Mouse (Mus musculus) gastrocnemius, postnatal 25 days (tissue): Measurements from ENCODE around the gene Gm28710. TPM values are rescaled to one million over a fixed set of nuclear protein-coding genes. Genes with fewer than 3 reads are reported as not detected.

Experiments
- DNase-seq: peaks from one replicate; pipeline ENCODE4 v3.0.0; 2022
- long read RNA-seq, 2 experiments: library from polyadenylated mRNA; stranded (forward); transcript quantifications; one replicate each; pipeline ENCODE4 v2.0.0; 2021
- total RNA-seq, 2 experiments: library from RNA; stranded (reverse); gene quantifications; 1 replicate in 1 of 2; 2 replicates in 1 of 2; pipeline ENCODE4 v1.2.3; 2021

The Gm28710 gene
- total RNA-seq: not detected
- long read RNA-seq, experiment 1: 0 reads
- long read RNA-seq, experiment 2: 0 reads

DNA sequence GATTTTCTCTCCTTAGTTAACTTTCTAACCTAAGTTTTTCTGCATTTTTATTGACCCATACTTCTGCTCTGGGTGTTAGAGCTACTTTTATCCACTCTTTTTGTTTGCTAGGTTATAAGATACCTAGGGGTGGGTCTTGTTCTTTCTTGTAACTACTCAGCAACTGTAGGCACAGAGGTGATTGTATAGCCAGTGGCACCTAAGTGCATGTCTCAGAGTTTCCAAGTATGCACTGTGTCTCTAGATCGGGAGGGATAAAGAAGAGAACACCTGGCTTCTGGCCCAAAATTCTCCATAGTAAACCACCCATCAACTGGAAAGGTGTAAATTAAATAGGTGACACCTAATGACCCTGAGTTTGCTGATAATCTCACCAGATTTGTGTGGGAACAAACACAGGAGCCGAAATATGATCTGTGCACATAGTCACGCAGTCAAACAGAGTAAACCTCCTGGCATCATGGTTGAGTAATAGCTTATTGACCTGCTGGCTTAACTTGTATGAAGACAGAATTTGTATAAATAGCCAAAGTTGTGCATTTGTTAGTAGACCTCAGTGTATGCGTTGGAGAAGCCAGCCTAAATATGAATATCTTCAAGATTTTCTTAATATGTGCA is at the start of gene Gm28710:
TSS of gene Gm28710 (plus strand) at position 568 of the 618 bp plus-strand sequence.
- DNase-seq: no peak

DNA sequence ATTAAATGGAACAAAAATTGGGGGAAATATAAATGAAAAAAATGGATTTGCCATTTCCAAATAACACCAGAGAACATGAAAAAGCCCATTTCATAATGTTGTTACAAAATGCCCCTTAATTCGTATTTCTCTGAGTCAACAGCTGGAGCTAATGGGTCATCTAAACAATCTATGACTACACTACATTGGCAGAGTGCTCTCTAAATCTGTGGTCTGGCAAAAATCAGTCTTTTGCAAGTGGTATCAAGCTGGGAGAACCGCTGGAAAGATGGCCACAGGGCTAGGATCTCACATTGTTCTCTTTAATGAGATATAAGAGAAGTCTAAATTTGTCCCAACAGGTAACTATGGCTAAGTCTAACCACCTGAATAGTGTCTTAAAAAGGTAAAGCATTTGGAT is 14.4 kb upstream of the Gm28710 start:
- DNase-seq: no peak

DNA sequence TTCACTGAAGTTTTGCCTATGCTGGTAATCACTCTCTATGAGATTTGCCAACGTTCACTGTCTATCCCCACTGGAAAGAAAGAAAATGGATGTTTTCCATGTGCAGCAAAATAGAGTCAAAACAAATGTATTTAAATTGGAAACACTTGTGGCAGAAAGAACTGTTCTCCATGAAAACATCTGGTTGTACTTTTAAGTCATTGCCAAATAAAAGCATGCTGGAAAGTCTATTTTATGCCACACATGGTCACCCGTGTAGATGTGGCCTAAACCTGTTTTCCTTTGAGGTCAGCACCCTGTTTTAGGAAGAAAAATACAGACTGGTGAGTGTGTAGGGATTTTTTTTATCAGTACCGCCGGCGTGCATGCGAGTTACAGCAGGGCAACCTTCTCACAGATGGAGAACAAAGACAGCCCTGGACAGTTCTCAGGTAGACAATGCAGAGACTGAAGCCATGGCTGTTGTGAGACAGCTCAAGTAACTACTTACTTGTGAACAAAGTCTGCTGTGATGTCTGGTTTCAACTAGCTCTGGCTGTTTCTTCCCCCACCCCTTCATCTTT is 12.9 kb upstream of the Gm28710 start:
- DNase-seq: no peak

DNA sequence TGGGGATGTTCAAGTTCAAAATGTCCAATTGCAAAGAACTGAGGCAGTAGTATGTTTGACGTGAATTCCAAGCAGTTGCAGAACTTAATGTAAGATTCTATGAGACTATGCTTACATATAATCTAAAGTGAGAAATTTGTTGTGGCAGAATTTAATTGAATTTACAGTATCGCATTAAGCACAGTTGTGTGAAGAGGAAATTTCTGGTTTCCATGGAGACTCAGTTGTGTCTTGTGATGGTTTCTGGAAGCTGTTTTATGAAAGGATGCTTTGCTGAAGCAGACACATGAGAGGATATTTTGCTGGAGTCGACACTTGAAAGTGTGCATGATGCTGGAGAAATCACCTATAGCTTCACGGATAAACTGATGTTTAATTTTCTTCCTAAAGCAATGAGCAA is 6.0 kb upstream of the Gm28710 start:
- DNase-seq: no peak

DNA sequence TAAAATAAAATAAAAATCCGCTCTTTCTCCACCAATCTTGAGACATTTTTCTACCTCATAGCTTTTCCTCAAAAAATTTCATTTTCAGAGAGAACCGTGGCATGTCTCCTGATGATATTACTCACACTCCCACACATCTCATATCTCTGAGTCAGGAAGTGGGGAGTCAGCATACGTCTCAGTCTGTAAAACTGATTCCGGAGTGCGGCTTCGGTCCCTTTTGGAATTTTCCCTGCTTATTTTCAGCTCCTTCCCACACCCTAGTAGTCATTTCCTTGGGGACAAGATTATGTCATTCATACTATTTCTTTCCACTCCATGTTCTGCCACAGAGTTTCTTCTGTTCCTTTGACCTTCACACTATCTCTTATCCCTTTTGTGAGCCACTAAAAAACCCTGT is 3.4 kb downstream of the Gm28710 start:
- no peak for DNase-seq

DNA sequence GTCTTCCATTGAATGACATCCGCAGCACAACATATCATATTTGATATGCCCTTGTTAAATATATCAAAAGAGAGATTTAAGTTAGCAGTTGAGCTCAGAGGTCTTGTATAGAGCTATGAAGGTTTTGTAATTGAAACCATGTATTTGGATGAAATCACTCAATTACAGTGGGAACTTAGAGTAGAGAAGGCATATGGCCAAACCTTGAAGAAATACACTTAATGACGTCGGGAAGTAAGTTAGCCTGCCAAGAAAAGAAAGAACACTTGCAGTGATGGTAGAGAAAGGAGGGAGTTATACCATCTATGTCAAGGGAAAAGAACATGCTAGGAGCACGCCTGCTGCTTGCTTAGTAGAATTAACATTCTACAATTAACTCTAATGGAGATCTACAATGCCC is 11.1 kb downstream of the Gm28710 start:
- DNase-seq: no peak

DNA sequence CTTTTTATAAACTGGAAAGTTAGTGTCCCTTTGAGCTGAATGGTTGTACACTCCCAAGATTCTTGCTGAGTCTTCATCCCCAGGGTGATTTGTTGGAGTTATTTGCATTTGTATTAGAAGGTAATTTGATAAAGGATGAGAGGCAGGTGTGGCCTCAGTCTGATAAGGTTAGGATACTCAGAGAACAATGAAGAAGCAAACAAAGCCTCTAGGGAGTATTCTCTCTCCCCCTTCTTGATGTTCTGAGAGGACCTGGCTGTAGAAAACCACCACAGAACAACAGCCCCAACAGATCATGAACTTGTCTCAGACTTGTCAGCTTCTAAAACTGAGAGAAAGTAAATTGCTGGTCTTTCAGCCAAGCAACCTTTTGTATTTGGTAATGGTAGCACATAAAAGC is 47.4 kb downstream of the Gm28710 start:
- DNase-seq: no peak

DNA sequence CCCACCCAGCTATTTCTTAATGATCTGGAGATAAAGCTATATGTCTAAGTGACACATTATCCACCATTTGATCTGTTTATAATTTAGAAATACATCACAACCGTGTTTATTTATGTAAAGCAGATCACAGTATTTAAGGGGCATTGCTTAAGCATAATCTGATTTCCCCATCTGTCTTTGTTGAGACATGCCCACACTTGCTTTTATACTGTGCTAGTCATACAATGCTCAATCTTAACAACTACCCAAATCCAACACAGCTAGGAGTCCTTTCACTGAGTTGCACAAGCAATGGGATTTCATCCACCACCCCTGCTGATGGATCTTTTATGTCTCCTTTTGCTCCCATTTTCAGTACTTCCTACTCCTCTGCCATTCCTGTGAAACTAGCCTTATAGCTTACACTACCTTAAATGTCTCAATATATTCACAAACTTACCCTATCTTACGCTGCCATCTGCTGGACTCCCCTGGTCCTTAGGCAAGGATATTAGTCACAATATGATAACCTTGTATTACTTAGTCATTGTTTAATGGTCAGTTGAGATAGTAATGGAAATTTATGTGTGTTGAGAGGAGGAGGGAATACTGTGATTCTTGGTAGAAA is 77.8 kb downstream of the Gm28710 start:
- DNase-seq: no peak

DNA sequence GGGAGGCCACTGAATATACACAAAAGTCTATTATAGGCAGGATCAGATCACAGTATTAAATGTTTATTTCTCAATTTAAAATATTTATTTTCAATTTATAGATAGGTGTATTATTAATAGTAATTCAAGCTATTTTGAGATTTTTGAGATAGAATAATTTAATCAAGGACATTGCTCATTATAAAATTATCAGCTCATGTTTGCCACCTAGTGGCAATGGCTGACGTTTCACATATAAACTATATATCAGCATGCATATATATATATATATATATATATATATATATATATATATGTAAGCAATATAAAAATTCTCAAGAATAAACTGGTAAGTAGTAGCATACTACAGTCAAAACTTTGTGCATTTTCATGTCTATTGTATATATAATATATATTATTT is 102.6 kb downstream of the Gm28710 start:
- DNase-seq: no peak

DNA sequence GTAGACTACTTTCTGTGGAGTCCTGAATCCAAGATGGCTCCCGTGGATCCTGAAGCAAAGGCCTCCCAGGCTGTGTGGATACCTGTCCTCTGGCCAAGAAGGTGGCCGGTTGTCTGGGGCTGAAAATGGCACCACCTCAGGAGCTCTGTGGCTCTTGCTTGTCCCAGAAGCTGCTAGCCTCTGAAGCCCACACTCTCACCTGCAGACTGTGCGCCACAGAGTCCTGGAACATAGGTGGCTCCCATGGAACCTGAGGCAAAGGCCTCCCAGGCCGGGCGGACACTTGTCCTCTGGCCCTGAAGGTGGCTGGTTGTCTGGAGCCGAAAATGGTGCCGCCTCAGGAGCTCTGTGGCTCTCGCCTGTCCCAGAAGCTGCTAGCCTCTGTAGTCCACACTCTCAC is 128.2 kb downstream of the Gm28710 start:
- no peak for DNase-seq

DNA sequence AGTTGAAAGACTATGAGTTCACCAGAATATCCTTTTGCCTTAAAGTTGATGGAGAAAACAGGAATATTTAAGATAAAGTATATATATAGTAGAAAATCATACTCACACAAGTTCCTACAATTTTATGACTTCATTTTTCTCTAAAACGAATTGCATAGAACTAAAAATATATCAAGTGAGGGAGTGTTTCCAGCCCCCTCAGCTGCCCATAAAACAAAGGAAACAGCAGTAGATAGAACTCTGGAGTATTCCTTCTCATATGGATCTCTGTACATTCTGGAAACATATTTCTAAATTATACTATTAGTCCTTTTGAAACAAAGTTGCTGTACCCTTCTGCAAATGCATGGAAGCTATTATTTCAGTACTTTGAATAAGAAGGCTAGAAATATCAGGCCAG is 130.9 kb downstream of the Gm28710 start:
- DNase-seq: no peak

Other genes with a start within 250 kb of the Gm28710 start
- gene Hgf, start 238.3 kb upstream of the Gm28710 start, total RNA-seq: under 1 TPM; 0.41 to 0.67 TPM